Mouse (Mus musculus): Measurements from ENCODE around the gene Sgip1.

GRCm38 (mm10) chr4:102691402-102691801, 49.7 kb upstream of the Sgip1 start:
- TF ChIP-seq CTCF (IDR thresholded peaks at IDR 0.05; ENCODE audit: control insufficient read depth, insufficient read depth, insufficient replicate concordance, low read depth, low read length) (no peak), POLR2A (IDR thresholded peaks at IDR 0.05; ENCODE audit: control insufficient read depth, low read depth, low read length) (no peak)

Data from testis, adult 2 months (tissue).